Mouse (Mus musculus): ENCODE results near the gene Eef1g. TPM values are rescaled to one million over a fixed set of nuclear protein-coding genes. Genes with fewer than 3 reads are reported as not detected.
A peak's percentile ranks its signal among the peaks of the same experiment; 100 is the strongest.

Gene Eef1g
- total RNA-seq, 2 experiments from 2014 or later: 219 to 232 TPM

GRCm38 (mm10) chr19:8981450-8982168, 14.8 kb downstream of the Eef1g start:
- intact Hi-C loops (cut with DNase I): no loop called here
- no peak for DNase-seq (ENCODE audit: low spot score in 2 of 2)

- DNase-seq (ENCODE audit: low spot score in 2 of 2): no peak
- intact Hi-C loops (cut with DNase I): no loop called here
Observed at GRCm38 (mm10) chr19:8982303-8983149, 15.7 kb downstream of the Eef1g start.

GRCm38 (mm10) chr19:8983150-8983650, 16.4 kb downstream of the Eef1g start:
- DNase-seq (ENCODE audit: low spot score in 2 of 2): no peak
- intact Hi-C loops (cut with DNase I): no loop called here

GRCm38 (mm10) chr19:8984255-8984868, 17.5 kb downstream of the Eef1g start:
- intact Hi-C loops (cut with DNase I): no loop called here
- no peak for DNase-seq (ENCODE audit: low spot score in 2 of 2)

GRCm38 (mm10) chr19:8985891-8986290, 19.1 kb downstream of the Eef1g start:
- intact Hi-C loops (cut with DNase I): no loop called here
- no peak for DNase-seq (ENCODE audit: low spot score in 2 of 2)

- no peak for DNase-seq (ENCODE audit: low spot score in 2 of 2)
- intact Hi-C loops (cut with DNase I): no loop called here
Observed at GRCm38 (mm10) chr19:8987816-8988215, 21.0 kb downstream of the Eef1g start.

- intact Hi-C loops (cut with DNase I): no loop called here
- no peak for DNase-seq (ENCODE audit: low spot score in 2 of 2)
Observed at GRCm38 (mm10) chr19:8988346-8989065, 21.7 kb downstream of the Eef1g start.

- intact Hi-C loops (cut with DNase I): no loop called here
- DNase-seq (ENCODE audit: low spot score in 2 of 2): no peak
Observed at GRCm38 (mm10) chr19:8989066-8989566, 22.3 kb downstream of the Eef1g start, which contains the start of gene Ahnak. Ahnak (plus strand) TSS chr19:8989284.

- intact Hi-C loops (cut with DNase I): no loop called here
- no peak for DNase-seq (ENCODE audit: low spot score in 2 of 2)
Observed at GRCm38 (mm10) chr19:8989567-8990431, 23.0 kb downstream of the Eef1g start.

- intact Hi-C loops (cut with DNase I): no loop called here
- no peak for DNase-seq (ENCODE audit: low spot score in 2 of 2)
Observed at GRCm38 (mm10) chr19:8990432-8991102, 23.7 kb downstream of the Eef1g start.

GRCm38 (mm10) chr19:8991245-8991870, 24.5 kb downstream of the Eef1g start:
- no peak for DNase-seq (ENCODE audit: low spot score in 2 of 2)
- intact Hi-C loops (cut with DNase I): no loop called here

GRCm38 (mm10) chr19:8991871-8992735, 25.3 kb downstream of the Eef1g start:
- intact Hi-C loops (cut with DNase I): no loop called here
- no peak for DNase-seq (ENCODE audit: low spot score in 2 of 2)

GRCm38 (mm10) chr19:8992769-8993624, 26.2 kb downstream of the Eef1g start:
- intact Hi-C loops (cut with DNase I): loop anchor here (1.0 kb wide), 1 partner anchor 89 kb away; no protein-coding TSS in a partner anchor

GRCm38 (mm10) chr19:8993625-8993912, 26.7 kb downstream of the Eef1g start:
- intact Hi-C loops (cut with DNase I): loop anchor here (1.0 kb wide), 1 partner anchor 89 kb away; no protein-coding TSS in a partner anchor
- DNase-seq (ENCODE audit: low spot score in 2 of 2): no peak

More at GRCm38 (mm10) chr19:8992769-8993624, 26.2 kb downstream of the Eef1g start:
- peak; percentile 59 to 74 for DNase-seq (ENCODE audit: low spot score in 2 of 2)

GRCm38 (mm10) chr19:8994813-8995607, 28.2 kb downstream of the Eef1g start:
- no peak for DNase-seq (ENCODE audit: low spot score in 2 of 2)
- intact Hi-C loops (cut with DNase I): no loop called here
